Mouse (Mus musculus) inflammation-experienced regulatory T-cells, adult 6 months (primary cell): ENCODE data around the gene Pla2g4e. TPM values are rescaled to one million over a fixed set of nuclear protein-coding genes. Genes with fewer than 3 reads are reported as not detected.

Source experiments
- ATAC-seq: one replicate; pipeline ENCODE4 v1.8.0; 2017
- polyA plus RNA-seq, 3 experiments: library from polyadenylated mRNA; unstranded; fragments of 100-300 nt; shearing (Covaris generic); gene quantifications; one replicate each; pipeline ENCODE4 v1.2.1; 2017

Pla2g4e gene
- polyA plus RNA-seq, 3 experiments from 2014 or later = not detected

DNA sequence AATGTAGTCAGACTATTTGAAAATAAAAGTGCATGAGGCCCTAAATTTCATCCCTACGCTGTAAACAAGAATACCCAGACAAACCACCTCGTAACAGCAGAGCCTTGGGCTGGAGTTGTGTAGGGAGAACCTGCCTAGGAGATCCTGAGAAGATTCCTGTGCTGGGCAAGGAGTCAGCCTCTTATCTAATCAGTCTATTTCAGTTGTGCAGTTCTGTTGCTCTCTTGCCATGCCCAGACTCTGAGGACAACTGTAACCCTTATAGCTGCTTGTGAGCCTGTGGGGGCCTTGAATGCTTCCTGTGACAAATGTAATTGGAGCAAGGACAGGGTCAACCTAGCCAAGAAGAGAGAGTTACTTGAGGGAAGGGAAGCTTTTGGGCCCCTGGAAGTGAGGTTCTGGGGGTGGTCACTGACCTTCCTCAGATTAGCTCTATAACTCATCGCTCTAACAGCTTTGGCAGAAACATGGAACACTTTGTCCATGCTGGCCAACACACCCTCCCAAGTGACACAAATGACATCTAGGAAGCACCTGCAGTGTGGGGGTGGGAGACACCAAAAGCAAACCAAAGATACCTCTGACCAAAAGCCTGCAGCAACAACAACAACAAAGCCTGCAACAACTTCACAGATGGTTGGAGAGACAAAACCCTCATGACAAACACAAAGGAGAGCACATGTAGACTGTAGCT, 9.0 kb downstream of the Pla2g4e start:
- ATAC-seq = no peak

- no peak for ATAC-seq
Measured at GRCm38 (mm10) chr2:120235381-120235780, 9.8 kb downstream of the Pla2g4e start.

DNA sequence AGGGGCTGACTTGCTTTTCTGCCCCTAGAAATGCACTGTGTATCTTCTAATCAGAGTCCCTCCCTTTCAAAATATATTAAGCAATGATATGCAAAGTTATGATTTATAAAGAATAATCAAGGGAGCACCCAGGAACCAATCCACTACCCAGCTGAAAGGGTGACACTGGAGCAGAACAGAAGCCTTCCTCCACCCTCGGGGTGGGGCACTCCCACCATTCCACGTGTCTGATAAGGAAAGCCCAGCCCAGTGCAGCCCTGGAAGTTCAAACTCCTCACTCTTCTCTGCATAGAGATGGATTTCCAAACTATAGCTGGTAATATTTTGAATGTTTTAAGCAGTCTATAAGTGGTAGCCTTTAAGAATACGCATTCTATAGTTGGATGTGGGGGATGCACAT, 13.5 kb downstream of the Pla2g4e start:
- ATAC-seq = no peak

- ATAC-seq = no peak
Measured at GRCm38 (mm10) chr2:120214600-120214999, 30.5 kb downstream of the Pla2g4e start.

- ATAC-seq = no peak
Measured at GRCm38 (mm10) chr2:120211448-120211847, 33.7 kb downstream of the Pla2g4e start.

- no peak for ATAC-seq
Measured at GRCm38 (mm10) chr2:120207926-120208325, 37.2 kb downstream of the Pla2g4e start.

DNA sequence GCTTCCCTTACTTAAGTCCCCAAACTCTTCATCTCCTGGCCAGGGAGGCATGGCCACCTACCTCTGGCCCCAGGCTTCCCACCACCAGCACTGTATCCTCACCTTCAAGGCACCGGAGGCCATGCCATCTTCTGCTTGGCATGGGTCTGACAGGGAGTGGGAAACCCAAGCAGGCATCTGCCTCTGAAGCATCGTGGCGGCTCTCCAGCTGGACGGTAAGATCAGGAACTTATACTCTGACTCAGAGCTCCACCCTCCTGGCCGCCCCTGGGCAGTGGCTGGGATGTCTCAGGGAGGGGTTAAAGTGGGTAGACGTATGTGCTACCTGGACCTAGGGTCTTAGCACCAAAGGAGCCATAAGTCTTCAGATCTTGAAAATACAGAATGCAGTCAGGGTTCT, 38.1 kb downstream of the Pla2g4e start:
- ATAC-seq = no peak

DNA sequence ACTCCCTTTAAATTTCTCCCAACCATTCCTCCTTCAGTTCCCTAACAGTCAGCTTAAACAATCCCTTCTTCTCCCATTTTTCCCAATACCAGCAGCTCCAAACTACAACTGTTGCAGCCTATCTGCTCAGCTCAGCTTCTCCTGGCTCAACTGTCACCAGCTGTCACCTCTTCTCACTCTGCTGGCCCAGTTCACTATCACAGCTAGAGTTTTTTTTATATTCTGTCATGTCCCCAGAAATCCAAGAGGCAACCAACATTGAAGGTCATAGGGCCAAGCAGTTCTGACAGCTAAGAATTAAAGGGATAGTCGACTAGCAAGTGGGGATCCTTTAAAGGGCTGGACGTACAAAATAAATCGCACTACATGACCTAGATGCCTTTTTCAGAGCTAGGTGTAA, 41.4 kb downstream of the Pla2g4e start:
- no peak for ATAC-seq

GRCm38 (mm10) chr2:120200077-120200476, 45.1 kb downstream of the Pla2g4e start:
- ATAC-seq = no peak

GRCm38 (mm10) chr2:120188174-120188573, 57.0 kb downstream of the Pla2g4e start:
- no peak for ATAC-seq

DNA sequence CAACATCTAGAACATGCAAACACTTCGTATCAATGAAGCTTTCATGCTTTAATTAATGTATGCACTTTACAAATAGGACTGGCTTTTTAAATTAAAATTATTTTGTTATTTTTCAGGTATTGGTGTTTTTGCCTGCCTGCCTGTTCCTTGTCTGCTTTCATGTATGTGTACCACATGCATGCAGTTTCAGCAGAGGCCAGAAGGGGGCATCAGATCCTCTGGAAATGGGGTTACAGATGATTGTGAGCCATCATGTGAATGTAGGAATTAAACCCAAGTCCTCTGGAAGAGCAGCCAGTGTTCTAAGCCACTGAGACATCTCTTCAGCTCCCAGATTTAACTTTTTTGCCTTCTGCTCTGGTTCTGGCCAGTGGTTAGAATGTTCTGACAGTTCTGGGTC, 57.6 kb downstream of the Pla2g4e start:
- no peak for ATAC-seq

DNA sequence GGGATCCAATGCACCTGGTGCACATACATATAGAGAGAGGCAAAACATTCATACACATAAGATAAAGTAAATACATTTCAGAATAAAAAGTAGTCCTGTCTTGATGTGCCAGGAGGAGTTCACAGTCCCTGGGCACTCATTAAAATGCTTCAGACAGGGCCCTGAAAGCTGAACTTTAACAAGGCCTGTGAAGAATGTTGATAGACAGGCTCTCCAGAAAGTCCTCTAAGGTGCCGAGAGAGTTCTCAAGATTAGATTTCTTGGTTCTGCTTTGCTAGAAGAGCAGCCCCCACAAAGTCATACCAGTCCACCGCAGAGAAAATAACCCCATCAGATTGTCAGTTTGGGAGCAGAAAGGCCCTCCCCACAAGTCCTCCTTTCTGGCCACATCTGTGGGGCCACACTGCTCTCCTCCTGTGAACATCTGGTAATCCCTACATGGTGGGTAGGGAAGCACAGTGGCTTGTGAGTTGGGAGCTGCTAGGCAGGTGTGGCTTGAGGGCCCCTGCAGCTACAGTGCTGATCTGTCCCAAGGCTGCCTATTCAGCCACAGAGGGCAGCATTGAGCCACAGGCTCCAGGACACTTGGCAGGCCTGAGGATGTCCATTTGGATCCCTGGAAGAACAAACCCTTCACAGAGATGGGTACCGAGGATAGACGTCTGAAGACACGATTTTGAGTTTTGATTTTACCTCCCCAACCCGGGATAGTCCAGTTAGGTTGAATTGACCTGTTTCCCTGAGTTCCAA, 59.4 kb downstream of the Pla2g4e start:
- ATAC-seq = no peak

GRCm38 (mm10) chr2:120178936-120179335, 66.2 kb downstream of the Pla2g4e start:
- ATAC-seq = no peak

GRCm38 (mm10) chr2:120173718-120174117, 71.4 kb downstream of the Pla2g4e start:
- no peak for ATAC-seq

- no peak for ATAC-seq
Measured at GRCm38 (mm10) chr2:120171362-120171761, 73.8 kb downstream of the Pla2g4e start.

- ATAC-seq = no peak
Measured at GRCm38 (mm10) chr2:120170726-120171125, 74.4 kb downstream of the Pla2g4e start.

GRCm38 (mm10) chr2:120169382-120169781, 75.8 kb downstream of the Pla2g4e start:
- no peak for ATAC-seq

DNA sequence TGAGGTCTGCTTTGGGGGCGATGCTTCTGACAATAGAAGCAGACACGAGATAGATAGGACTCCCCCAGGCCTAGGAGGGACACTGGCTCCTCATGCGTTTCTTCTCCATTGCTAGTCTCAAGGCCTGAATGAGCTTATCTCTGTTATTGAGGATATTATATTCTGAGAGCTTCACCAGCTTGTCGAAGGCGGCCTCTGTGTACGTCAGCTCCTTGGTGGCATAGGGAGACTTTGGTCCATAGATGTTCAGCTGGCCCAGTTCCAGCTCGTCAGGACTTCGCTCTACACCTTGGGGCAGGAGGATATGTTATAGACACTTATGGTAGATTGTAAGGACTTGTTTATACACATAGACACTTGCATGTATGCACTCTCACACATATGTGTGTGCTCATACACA, 77.4 kb downstream of the Pla2g4e start:
- no peak for ATAC-seq

DNA sequence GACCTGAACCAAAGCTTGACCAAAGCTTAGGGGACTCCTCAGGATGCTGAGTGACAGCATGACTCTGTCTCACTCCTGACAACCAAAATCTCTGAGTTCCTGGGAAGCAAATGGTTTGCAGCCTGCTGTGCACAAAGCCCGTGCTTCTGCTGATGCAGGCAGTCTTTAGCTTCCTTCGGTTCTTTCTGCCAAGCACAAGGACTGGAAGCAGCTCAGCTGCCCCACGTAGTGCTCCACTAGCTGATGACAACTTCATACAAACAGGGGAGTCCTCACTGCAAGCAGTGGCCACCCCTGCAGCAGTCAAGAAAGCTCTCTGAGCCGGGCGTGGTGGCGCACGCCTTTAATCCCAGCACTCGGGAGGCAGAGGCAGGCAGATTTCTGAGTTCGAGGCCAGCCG, 79.7 kb downstream of the Pla2g4e start:
- no peak for ATAC-seq

- no peak for ATAC-seq
Measured at GRCm38 (mm10) chr2:120159434-120159833, 85.7 kb downstream of the Pla2g4e start.

DNA sequence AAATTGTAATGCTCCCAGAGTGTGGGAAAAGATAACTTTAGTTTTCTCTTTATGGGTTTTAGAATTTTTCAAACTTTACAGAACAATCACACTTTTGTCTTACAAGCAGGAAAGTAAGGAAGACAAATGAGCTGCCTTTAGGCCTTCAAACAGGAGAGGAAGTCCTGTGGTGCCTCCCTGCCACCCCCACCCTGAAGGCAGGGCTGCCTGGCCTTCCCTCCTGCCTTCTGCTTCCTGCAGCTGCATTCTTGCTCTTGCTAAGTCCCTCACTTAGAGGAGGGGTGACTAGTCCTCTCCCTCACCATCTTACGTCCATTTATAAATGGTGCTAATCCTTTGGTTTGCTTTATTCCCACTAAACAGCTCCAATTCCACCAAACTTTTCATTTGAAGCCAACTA, 86.3 kb downstream of the Pla2g4e start:
- no peak for ATAC-seq

GRCm38 (mm10) chr2:120158016-120158415, 87.1 kb downstream of the Pla2g4e start:
- ATAC-seq = no peak

DNA sequence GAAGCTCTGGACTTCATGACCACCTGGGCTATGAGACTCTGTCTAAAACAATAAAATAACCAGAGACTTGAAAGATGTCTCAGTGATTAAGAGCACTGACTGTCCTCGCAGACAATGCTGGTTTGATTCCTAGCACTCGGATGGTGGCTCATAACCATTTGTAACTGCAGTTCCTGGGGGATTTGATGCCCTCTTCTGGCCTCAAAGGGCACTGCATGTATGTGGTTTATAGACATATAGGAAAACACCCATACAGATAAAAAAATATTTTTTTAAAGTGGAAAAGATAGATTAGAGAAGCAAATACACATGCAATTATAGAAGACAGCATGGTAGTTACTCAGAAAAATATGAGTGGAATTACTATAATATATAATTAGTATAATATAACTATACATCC, 87.5 kb downstream of the Pla2g4e start:
- ATAC-seq = no peak

- ATAC-seq = peak; percentile 96
Measured at GRCm38 (mm10) chr2:120154361-120154894, 90.7 kb downstream of the Pla2g4e start, which contains the start of gene Ehd4. TSS of gene Ehd4 (minus strand) at chr2:120154606.
